Mouse (Mus musculus) R1 (cell line): ENCODE data around the gene Gm21961.
"Not testable (repeated sequence)": the region's sequence is repeated elsewhere in the genome, so short reads cannot be mapped to it uniquely, and the experiment has no call there.

Experiments
- DNase-seq: peaks from one replicate; pipeline ENCODE4 v3.0.0-alpha.2; 2018; ENCODE audit warnings: low read depth, low spot score

Gm21961 gene

DNA sequence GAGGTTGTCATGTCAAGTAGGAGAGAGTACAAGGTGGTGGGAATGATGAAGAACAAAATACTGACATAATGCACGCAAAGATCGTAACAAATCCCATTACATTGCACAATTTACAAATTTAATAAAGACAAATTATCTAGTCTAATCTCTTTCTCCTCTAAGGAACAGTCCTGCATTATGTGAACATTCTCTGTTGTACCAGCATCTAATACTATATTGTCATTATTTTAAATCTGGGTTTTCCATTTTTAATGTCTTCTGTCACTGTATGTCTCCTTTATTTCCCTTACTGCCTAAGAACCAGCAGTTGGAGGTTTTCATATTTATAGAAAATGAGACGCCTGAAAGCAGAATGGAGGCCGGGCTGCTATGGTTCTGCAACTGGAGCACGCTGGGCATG lies at the start of gene Gm21961:
TSS of gene Gm21961 (minus strand) at position 101 of the 400 bp plus-strand sequence.
- DNase-seq, result no peak

DNA sequence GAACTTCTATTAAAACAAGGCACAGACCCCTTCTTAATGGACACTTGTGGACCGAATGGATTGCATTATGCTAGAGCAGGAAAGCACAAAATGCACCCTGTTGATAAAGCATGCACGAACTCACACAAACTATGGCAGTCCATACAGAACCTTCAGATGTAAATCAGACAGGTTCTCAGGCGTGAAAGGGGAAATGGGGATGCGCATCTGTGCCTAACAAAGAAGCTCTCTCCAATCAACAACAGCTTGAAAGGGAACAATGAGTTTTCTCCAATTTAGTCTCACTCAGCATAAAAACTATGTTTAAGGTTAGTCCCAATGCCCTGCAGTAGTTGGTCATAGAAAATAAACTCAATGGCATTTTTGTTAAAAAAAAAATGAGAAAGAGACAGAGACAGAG lies 27.3 kb upstream of the Gm21961 start:
- peak; percentile 32 for DNase-seq

DNA sequence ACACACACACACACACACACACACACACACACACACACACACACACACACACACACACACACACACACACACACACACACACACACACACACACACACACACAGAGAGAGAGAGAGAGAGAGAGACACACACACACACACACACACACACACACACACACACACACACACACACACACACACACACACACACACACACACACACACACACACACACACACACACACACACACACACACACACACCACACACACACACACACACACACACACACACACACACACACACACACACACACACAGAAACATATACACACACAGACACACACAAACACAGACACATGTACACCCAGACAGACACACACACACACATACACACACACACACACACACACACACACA lies 24.5 kb upstream of the Gm21961 start:
- not testable (repeated sequence) for DNase-seq

DNA sequence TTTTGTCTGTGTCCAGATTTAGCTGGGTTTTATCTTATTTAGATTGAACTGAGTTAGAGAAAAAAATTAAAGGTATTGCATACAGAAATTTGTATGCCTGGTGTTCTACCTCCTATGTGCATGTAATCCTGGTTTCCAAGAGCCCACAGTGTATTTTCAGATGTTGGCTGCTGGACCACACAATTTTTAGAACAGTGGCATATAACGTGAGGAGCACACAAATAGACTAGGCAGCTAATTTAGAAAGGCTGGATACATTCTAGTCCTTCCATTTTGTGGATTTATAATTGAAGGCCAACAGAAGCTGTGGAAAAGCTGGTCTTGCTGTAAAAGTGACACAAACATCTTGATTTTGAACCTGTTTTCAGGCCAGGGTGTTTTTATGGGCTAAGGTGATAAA lies 3.3 kb upstream of the Gm21961 start:
- no peak for DNase-seq

DNA sequence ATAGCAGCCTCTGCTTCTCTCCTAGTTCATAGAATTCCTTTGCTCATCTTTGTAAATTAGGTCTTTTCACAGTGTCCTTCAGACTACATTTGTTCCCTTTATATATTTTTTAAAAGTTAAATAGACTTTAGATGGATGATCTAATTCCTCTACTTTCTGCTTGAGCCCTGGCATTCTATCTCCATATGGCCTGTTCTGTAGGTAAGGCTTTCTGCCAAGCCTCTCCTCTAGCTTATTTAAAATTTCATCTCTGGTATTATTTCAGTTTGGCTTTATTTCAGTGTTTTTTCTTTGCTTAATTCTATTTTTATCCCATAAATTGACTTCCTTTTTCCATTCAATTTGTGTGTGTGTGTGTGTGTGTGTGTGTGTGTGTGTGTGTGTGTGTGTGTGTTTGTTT lies 8.5 kb downstream of the Gm21961 start:
- no peak for DNase-seq

DNA sequence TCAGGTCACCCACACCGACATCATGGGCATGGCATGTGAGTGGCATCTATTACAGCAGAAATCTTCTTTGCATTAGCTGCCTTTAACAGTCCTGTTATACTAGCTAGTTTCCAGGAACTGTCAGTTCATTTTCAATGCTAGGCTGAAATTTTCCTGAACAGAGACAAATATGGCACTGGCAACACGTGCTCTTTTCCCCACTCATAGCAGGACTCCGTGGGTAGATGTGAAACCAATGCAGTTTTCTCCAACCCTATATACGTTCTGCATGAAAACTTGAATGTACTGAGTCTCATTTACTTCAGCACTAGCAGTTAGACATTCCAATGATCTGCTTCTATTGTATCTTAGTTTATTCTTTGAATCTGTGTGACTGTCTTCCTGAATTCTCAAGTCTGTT lies 20.2 kb downstream of the Gm21961 start:
- no peak for DNase-seq

DNA sequence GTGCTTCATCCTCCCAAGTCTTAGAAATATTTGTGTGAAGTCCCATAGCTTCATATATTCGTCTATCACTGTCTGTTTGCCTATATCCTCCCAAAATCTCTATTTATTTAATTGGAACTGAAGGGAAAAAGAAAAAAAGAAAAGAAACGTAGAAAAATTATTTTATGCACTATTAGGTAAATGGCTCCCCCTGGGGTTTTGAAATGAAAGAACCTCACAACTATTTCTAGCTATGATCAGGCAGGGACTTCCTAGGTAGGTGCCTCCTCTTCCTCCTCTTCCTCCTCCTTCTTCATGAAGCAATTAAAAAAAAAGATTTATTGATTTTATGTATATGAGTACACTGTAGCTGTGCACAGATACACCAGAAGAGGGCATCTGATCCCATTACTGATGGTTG lies 34.7 kb downstream of the Gm21961 start:
- no peak for DNase-seq

DNA sequence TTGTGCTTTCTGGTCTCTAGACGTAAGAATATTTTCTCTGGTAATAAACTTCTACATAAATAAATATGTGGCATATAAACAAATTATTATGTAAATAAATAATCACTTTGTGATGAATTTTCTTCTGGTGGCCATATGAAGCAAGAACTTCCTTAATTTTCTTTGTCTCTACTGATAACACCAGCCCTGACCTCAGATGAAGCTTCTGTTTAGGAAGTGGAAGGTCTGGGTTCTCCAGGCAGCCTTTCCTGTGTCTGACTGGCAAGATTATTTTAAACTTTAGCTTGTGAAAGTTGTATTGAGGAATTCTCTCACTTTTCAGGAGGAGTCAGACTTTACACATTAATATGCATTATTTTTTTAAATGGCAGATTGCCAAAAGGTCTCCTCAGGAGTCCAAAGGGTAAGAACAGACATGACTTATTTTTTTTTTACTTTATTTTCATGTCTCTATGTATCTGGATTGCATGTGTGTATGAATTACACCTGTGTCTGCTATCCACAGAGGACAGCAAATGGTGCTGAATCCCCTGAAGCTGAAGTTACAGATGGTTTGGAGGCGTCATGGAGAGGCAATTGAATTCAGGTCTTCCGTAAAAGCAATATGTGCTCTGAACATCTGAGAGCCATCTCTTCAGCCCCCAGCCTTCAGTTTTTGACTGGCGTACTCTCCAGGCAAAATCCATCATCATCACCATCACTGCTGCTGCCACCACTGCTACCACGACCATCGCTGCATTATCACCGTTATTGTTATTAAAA lies 38.5 kb downstream of the Gm21961 start:
- DNase-seq, result no peak
